Mouse (Mus musculus): ENCODE results near the gene Prss33.

The Prss33 gene

DNA sequence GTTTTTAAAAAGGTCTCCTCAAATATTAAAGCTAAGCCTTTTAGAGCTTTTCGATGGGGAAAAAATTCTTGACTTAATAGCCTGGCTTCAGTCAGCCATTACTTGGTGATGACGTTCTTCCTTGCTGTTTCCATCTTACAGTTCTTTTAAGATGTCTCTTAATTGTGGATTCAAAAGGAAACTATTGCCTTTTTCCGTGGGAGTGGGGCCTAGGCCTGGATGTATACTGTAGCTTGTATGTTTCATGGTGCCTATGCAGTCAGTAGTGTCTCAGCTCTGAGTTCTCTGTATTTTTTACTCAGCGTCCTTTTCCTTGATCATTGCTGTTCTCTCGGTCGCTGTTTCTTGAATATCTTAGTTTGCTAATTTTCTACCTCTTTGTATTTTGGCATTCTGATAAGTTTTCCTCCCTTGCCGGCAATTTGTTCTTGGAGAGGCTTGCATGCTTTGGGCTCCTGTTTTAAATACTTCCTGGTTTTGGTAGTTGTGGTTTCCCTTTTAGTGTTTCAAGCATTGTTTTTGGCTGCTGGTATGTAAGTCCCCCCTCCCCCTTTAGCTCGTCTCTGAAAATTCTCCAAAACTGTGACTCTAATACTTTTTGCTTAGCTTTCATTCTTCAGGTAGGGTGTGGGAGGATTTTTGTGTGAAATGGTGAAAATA is 31.3 kb downstream of the Prss33 start:
- POLR2A ChIA-PET, result interaction anchor here in 3 of 4 experiments (0.7 to 11.7 kb wide), 26 partner anchors 8 to 226 kb away, joined by 3 to 622 read pairs (median 10); partner anchors contain the start of genes Elob (in 3 of the 3), Flywch2 (in 2 of the 3), Srrm2 (in 2 of the 3) and Flywch1 (in 1 of the 3)
- CTCF ChIA-PET, result interaction anchor here in 1 of 4 experiments (0.7 to 1.5 kb wide), 2 partner anchors 25 to 30 kb away, joined by 3 to 4 read pairs; partner anchors contain the start of gene Elob

DNA sequence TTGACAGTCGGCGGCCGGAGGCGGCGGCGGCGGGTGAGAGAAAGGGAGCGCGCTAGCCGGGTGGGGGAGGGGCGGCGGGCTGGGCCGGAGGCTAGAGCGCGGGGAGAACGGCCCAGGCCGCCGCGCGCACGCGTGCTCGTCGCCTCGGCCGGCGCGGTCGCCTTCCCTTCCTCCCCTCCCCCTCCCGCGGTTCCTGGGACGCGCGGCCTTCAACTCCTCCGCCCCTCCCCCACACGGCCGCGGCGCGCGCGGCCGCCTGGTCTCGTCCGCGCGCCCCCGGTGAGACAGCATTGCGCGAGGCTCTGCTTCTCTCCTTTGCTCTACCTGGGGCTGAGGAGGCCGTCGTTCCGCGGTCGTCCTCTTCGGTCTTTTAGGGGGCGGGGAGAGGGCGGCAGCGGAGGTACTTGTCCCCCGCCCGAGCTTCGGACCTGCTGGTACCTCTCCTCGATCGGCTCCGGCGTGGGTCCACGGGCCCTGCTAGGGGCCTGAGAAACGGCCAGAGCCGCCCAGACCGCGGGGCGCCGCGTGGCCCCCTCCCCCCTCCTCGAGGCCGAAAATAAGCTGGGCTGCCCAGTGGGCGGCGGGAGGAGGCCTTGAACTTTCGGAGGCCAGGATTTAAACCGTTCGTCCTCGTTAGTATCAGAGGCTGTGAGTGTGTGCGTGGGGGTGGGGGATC is 32.4 kb downstream of the Prss33 start:
- CTCF ChIA-PET, result interaction anchor here in 2 of 4 experiments (0.6 to 1.8 kb wide), 10 partner anchors 16 to 231 kb away, joined by 3 to 13 read pairs (median 4); partner anchors contain the start of genes Prss32 (in 2 of the 2), Prss41 (in 2 of the 2) and Elob (in 1 of the 2)
- POLR2A ChIA-PET, result interaction anchor here (0.6 to 11.7 kb wide), 87 partner anchors 7 to 937 kb away, joined by 3 to 622 read pairs (median 5); partner anchors contain the start of genes Elob (in 4 of the 4), Flywch1 (in 3 of the 4), Flywch2 (in 3 of the 4) and Prss32 (in 3 of the 4)

DNA sequence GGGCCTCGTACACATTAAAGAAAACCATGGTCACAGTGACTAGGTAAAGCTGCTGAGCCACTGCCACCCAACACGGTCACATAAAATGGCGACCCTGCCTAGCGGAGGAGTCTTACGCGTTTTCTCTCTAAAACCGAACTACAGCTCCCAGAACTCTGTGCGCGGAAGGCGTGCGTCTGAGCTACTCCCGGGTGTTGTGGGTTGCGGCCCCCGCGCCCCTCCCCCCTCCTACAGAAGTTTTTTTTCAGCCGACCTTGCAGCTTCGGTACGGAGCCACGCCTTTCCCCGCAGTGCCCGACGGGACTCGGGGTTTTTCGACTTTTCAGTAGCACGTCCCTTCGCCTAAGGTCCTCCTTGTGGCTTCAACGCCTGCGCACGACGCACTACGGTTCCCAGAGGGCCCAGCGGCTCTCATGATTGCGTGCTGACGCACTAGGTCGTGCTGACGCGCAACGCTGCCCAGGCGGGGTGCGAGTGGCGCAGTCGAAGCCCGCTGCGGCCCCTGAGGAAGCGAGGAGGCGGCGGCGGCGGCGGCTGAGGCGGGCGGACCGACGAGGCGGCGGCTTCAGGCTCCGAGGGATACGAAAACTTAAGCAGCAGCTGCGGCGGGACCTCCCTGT is 33.0 kb downstream of the Prss33 start:
- CTCF ChIA-PET, result interaction anchor here in 2 of 4 experiments (0.6 to 1.8 kb wide), 10 partner anchors 15 to 244 kb away, joined by 3 to 13 read pairs (median 4); partner anchors contain the start of genes Prss32 (in 2 of the 2), Prss41 (in 2 of the 2) and Elob (in 1 of the 2)
- POLR2A ChIA-PET, result interaction anchor here (0.6 to 11.7 kb wide), 104 partner anchors 8 to 1282 kb away, joined by 3 to 622 read pairs (median 4); partner anchors contain the start of genes Elob (in 4 of the 4), Flywch1 (in 3 of the 4), Flywch2 (in 3 of the 4) and Prss32 (in 3 of the 4)

DNA sequence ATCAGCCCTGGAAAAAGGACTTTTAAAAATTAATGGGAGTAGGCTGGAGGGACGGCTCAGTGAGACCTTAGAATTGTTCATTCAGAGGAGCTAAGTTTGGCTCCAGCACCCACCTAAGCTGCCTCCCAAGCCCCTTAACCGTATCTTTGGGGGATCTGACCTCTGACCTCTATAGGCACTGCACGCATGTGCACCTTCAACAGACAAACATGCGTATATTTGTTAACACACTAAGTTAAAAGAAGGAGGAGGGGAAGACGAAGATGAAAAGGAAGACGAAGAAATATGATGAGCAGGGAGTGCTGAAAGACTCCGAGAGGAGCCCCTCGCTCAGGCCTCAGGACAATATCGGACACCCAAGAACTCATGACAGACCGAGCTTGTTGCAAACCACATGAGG is 34.2 kb downstream of the Prss33 start:
- CTCF ChIA-PET, result interaction anchor here in 3 of 4 experiments (0.5 to 1.8 kb wide), 7 partner anchors 11 to 42 kb away, joined by 3 to 13 read pairs (median 6); partner anchors contain the start of genes Elob (in 1 of the 3), Prss32 (in 1 of the 3), Prss41 (in 1 of the 3) and Srrm2 (in 1 of the 3)
- POLR2A ChIA-PET, result interaction anchor here in 3 of 4 experiments (0.6 to 11.7 kb wide), 24 partner anchors 12 to 727 kb away, joined by 3 to 622 read pairs (median 8); partner anchors contain the start of genes Elob (in 2 of the 3), Flywch2 (in 2 of the 3), Srrm2 (in 2 of the 3) and Zscan10 (in 2 of the 3)

DNA sequence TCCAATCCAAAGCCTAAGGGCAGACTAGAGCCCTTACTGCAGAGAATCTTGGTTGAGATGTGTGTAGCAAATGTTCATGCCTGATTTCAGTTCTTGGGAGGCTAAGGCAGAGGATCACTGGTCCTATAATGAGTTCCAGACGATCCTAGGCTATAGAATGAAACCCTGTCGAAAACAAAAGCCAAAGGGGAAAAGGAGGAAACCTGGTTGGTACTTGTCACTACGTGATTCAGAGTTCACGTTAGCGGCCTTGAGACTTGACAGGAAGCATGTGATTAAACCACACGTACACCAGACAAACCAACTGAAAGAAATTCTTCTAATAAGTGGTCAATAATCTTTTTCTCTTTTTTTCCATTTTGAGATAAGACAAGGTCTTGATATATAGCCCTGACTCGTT is 38.5 kb downstream of the Prss33 start:
- CTCF ChIA-PET, result no interaction called here
- POLR2A ChIA-PET, result no interaction called here

DNA sequence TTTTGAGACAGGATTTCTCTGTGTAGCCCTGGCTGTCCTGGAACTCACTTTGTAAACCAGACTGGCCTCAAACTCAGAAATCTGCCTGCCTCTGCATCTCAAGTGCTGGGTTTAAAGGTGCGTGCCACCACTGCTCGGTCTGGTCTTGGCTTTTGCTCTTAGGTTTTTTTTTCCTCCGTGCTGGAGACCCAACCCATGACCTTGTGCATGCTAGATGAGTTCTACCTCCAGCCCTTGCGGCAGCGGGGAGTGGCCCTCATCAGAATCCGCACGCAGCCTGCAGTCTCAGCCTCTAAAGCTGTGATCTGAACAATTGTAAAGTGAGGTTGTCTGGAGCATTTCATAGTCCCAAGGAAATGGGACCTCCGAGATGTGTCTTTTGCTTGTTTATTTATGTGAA is 40.5 kb downstream of the Prss33 start:
- POLR2A ChIA-PET, result interaction anchor here in 3 of 4 experiments (0.6 to 2.5 kb wide), 9 partner anchors 9 to 248 kb away, joined by 3 to 18 read pairs (median 4); partner anchors contain the start of gene Flywch2 (in 1 of the 3)
- CTCF ChIA-PET, result no interaction called here

DNA sequence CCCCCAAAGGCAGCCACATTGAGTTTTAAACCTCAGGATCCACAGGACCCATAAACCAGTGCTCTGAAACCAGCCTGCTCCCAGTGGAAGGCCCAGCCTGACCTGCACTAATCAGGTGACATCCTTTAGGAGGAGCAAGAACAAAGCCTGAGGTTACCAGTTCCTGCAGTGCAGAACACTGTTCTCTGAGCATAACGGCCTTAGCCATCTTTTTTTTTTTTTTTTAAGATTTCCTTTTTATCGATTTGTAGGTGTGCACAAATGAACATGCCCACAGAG is 44.8 kb downstream of the Prss33 start:
- ChIA-PET CTCF (interaction anchor here in 2 of 4 experiments (0.7 to 1.7 kb wide), 2 partner anchors 44 to 53 kb away, joined by 5 to 11 read pairs; partner anchors contain the start of genes Prss32 (in 1 of the 2) and Prss41 (in 1 of the 2)), POLR2A (interaction anchor here in 3 of 4 experiments (0.6 to 8.9 kb wide), 19 partner anchors 8 to 190 kb away, joined by 3 to 219 read pairs (median 5); partner anchors contain the start of genes Elob (in 2 of the 3), Paqr4 (in 2 of the 3), Prss32 (in 1 of the 3) and Zscan10 (in 1 of the 3))

DNA sequence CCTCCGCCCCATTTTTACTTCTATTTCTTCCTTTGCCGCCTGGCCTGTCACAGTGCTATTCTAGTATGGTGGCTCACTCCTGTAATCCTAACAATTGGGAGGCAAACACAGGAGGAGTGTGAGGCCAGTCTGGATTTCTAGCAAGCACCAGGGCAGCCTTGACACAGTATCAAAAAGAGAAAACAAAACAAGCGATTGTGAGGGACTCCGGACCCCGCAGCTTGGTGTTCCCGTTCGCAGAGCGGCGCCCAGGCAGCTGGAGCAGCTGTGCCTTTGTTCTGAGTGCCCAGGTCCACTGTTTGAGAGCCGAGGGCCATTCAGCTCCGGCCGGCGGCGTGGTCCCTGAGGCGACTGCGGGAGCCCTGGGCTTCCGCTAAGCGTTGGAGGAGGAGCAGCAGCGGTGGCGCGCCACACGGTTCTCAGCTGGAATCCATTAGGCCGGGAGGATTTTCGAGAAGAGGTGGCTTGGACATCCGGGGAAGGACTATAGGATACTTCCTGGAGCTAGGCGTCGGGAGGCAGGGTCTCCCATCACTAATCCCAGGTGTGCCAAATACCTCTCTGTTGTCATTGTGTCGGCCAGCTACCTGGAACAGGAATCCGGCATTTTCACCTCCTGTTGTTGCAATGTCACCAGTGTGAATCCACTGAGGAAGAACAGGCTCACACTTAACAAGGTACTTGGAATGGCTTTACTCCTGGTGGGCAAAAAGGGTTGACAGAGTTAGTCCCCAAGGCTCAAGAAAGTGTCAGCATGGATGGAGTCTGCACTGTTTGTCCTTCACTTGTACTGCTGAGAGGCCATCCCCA is 45.4 kb downstream of the Prss33 start, which contains the start of gene Srrm2:
Gene Srrm2 (plus strand): TSS at position 264 of the 810 bp plus-strand sequence.
- CTCF ChIA-PET, result interaction anchor here in 3 of 4 experiments (1.0 to 1.7 kb wide), 4 partner anchors 11 to 53 kb away, joined by 3 to 5 read pairs (median 3); partner anchors contain the start of genes Prss32 (in 1 of the 3) and Prss41 (in 1 of the 3)
- POLR2A ChIA-PET, result interaction anchor here (0.6 to 8.9 kb wide), 22 partner anchors 8 to 52 kb away, joined by 3 to 219 read pairs (median 4); partner anchors contain the start of genes Elob (in 2 of the 4), Paqr4 (in 1 of the 4) and Prss32 (in 1 of the 4)

DNA sequence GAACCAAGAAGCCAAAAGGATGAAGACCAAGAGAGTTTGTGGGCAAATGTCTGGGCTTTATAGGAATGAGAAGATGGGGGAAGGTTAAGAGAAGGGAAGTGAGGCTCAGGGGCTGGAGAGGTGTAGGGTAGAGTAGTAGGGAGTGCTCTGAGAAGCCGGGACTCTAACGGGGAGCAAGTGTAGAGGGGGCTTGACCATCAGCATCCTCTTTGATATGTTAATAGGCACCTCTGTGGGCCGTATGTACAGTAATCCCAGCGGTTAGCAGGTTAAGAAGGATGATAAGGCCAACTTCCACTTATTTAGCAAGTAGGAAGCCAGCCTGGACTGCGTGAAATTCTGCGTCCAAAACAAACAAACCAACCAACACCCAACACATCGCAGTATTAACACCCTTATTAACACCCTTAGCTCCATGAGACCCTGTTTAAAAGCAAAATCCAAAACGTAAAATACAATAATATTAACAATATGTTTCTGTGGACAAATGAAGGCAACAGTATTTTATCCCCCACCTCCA is 46.0 kb downstream of the Prss33 start:
- POLR2A ChIA-PET, result interaction anchor here in 3 of 4 experiments (1.0 to 8.9 kb wide), 16 partner anchors 9 to 53 kb away, joined by 3 to 219 read pairs (median 4); partner anchors contain the start of gene Elob (in 1 of the 3)
- CTCF ChIA-PET, result interaction anchor here in 3 of 4 experiments (1.0 to 1.7 kb wide), 4 partner anchors 11 to 54 kb away, joined by 3 to 5 read pairs (median 3); partner anchors contain the start of genes Prss32 (in 1 of the 3) and Prss41 (in 1 of the 3)

DNA sequence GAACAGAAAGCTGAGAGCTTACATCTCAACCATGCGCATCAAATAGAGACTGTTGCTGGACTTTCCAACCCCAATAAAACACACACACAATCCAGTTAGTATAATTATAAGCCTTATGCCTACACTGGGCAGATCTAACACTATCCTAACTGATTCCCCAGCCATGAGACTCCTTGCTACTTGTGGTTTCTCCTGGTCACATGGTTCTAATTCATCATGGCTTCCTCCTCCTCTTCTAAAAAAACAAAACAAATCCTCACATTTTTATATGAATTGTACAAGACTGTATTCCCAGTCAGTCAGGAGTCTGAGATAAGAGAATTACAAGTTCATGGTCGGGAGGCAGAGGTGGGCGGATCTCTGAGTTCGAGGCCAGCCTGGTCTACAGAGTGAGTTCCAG is 46.9 kb downstream of the Prss33 start:
- ChIA-PET CTCF (interaction anchor here in 2 of 4 experiments (0.9 to 1.7 kb wide), 2 partner anchors 33 to 89 kb away, joined by 4 to 5 read pairs; no protein-coding TSS in a partner anchor), POLR2A (interaction anchor here in 3 of 4 experiments (0.5 to 8.9 kb wide), 18 partner anchors 11 to 190 kb away, joined by 3 to 219 read pairs (median 6); partner anchors contain the start of genes Elob (in 1 of the 3), Zfp13 (in 1 of the 3) and Zscan10 (in 1 of the 3))

DNA sequence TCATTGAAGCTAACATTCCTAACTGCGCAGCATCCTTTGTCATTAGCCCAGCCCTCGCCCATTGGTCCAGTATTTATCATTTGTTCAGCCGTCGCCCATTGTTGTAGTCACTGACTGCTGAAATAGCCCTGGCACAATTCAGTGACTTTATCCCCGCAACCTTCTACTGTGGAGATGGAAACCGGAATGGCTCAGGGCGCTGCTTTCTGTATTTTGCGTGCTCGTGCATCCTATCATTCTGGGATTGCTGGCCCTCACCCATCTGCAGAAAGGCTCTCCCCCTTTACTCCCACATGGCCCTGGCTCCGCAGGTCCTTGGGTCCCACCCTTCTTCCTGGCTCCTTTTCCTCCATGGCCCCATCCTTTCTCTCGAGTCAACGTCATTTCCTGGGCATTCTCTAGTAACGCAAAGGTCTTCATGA is 49.3 kb downstream of the Prss33 start:
- ChIA-PET POLR2A (interaction anchor here in 3 of 4 experiments (0.6 to 8.9 kb wide), 13 partner anchors 9 to 192 kb away, joined by 3 to 219 read pairs (median 5); partner anchors contain the start of gene Flywch1 (in 1 of the 3)), CTCF (interaction anchor here in 2 of 4 experiments (0.6 to 3.3 kb wide), 4 partner anchors 57 to 183 kb away, joined by 3 to 16 read pairs (median 4); partner anchors contain the start of genes Prss32 (in 2 of the 2) and Prss41 (in 2 of the 2))

DNA sequence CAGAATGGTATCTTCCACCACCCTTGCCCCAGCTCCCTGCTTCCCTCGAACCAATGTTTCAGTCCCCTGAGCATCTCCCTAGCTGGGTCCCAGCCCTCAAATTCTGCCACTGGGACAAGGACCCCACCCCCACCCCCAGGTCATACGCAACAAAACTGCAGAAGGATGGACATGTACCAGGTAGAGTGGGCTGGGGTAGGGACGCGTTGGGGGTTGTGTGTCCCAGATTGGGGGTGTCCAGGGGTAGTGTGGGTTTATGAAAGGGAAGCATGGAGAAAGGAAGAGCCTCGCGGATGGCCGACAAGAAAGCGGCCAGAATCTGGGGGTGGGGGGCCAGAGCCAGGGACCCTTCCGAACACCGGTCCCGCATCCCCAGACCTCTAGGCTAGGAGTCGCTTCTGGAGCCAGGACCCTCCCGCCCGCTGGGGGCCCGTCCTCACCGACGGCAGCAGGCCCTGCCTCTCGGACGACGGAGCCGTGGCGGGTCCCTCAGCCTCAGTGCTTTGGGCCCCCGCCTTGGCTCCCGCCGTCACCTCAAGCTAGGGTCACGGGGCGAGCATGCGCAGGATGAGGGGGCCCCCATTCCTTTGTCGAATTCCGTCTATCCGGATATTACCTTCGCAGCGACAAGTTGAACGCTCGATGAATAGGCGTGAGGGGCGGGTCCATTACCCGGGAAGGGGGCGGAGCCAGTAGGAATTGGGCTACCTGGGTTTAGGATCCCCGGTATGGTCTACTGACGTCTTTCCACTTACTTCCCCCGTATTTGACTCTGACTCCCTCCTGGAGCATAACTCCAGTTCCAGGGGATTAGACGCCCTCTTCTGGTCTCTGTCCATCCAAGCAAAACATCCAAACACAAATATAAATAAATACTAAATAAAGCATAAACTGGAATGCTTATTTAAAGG is 50.0 kb downstream of the Prss33 start, which contains the start of gene Flywch2:
Gene Flywch2 (minus strand): TSS at position 521 of the 911 bp plus-strand sequence.
- CTCF ChIA-PET, result interaction anchor here in 2 of 4 experiments (0.6 to 3.3 kb wide), 4 partner anchors 58 to 183 kb away, joined by 3 to 16 read pairs (median 4); partner anchors contain the start of genes Prss32 (in 2 of the 2) and Prss41 (in 2 of the 2)

DNA sequence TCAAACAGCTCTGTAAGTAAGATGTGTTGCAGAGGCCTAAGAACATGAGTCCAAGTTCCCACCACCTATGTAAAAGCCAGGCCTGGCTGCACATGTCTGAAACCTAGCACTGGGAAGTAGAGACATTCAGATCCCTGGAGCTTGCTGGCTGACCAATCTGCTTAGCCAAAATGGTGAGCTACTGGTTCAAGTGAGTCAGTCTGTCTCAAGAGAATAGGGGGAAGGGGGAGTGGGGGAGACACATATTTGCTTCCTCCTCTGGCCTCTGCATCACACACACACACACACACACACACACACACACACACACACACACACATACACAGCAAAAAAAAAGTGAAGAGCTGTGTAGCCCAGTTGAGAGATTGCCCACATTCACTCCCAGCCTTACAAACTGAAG is 52.5 kb downstream of the Prss33 start:
- POLR2A ChIA-PET, result interaction anchor here in 2 of 4 experiments (0.6 to 16.9 kb wide), 8 partner anchors 8 to 51 kb away, joined by 3 to 205 read pairs (median 4); no protein-coding TSS in a partner anchor

More for the DNA sequence above, 50.0 kb downstream of the Prss33 start, which contains the start of gene Flywch2:
- POLR2A ChIA-PET, result interaction anchor here in 3 of 4 experiments (0.6 to 16.9 kb wide), 17 partner anchors 10 to 192 kb away, joined by 3 to 219 read pairs (median 5); partner anchors contain the start of gene Flywch1 (in 1 of the 3)

More for the DNA sequence above, 52.5 kb downstream of the Prss33 start:
- CTCF ChIA-PET, result interaction anchor here in 3 of 4 experiments (0.6 to 0.9 kb wide), 5 partner anchors 10 to 61 kb away, joined by 3 to 5 read pairs (median 3); partner anchors contain the start of genes Prss32 (in 2 of the 3), Prss41 (in 2 of the 3) and Prss33 (in 1 of the 3)
